Mouse (Mus musculus): Measurements from ENCODE around the gene Hba-a1.

GRCm38 (mm10) chr11:32237411-32237795, 45.9 kb upstream of the Hba-a1 start:
- TF ChIP-seq POLR2A (IDR thresholded peaks at IDR 0.05; ENCODE audit: insufficient read depth, low read depth, low read length) = no peak
- TF ChIP-seq CTCF (IDR thresholded peaks at IDR 0.05; ENCODE audit: insufficient read depth, low read depth, low read length) = no peak

All from olfactory bulb, adult 2 months (tissue).